Mouse (Mus musculus) MEL (cell line): ENCODE results near the gene Ybx3. TPM values are rescaled to one million over a fixed set of nuclear protein-coding genes. Genes with fewer than 3 reads are reported as not detected.

Experiments used
- DNase-seq: peaks from one replicate; pipeline ENCODE4 v3.0.0; 2011; ENCODE audit warnings: low read depth, low spot score
- H3K27ac ChIP-seq: 2 replicates; pipeline ENCODE4 v1.5.1; 2012; ENCODE audit warnings: low read depth, mild to moderate bottlenecking, control low read depth, low read length, moderate library complexity; ENCODE audit not compliant: control insufficient read depth
- H3K27me3 ChIP-seq, 2 experiments: fragments of 150-350 bp in 1 of 2; sonication (generic) in 1 of 2; 2 replicates each; pipeline ENCODE4 v1.6.1; 2012; ENCODE audit warnings: low read length in 2 of 2, mild to moderate bottlenecking in 2 of 2, improper control_type of control experiment in 1 of 2, moderate library complexity in 1 of 2; ENCODE audit not compliant: insufficient read depth in 2 of 2, control insufficient read depth in 1 of 2
- H3K36me3 ChIP-seq, 2 experiments: 2 replicates each; pipeline ENCODE4 v1.6.1; 2012 to 2014; ENCODE audit warnings: low read length in 2 of 2, improper control_type of control experiment in 1 of 2, inconsistent platforms in 1 of 2, mild to moderate bottlenecking in 1 of 2; ENCODE audit not compliant: insufficient read depth in 2 of 2, control insufficient read depth in 1 of 2
- H3K4me1 ChIP-seq, 2 experiments: fragments of 150-350 bp in 1 of 2; sonication (generic) in 1 of 2; 2 replicates each; pipeline ENCODE4 v1.6.1; 2012; ENCODE audit warnings: low read length in 2 of 2, improper control_type of control experiment in 1 of 2, mild to moderate bottlenecking in 1 of 2; ENCODE audit not compliant: insufficient read depth in 2 of 2, control insufficient read depth in 1 of 2
- H3K4me3 ChIP-seq, 2 experiments: fragments of 150-350 bp in 1 of 2; sonication (generic) in 1 of 2; 2 replicates each; pipeline ENCODE4 v1.5.1; 2012; ENCODE audit warnings: low read depth in 2 of 2, low read length in 2 of 2, mild to moderate bottlenecking in 2 of 2, moderate library complexity in 2 of 2, control low read depth in 1 of 2, improper control_type of control experiment in 1 of 2; ENCODE audit not compliant: control insufficient read depth in 1 of 2, insufficient read depth in 1 of 2
- H3K79me2 ChIP-seq: 2 replicates; pipeline ENCODE4 v1.6.1; 2012; ENCODE audit warnings: mild to moderate bottlenecking, low read length, moderate library complexity; ENCODE audit not compliant: control insufficient read depth, poor library complexity, insufficient read depth
- H3K9ac ChIP-seq: 2 replicates; pipeline ENCODE4 v1.6.1; 2012; ENCODE audit warnings: low read depth, mild to moderate bottlenecking, control low read depth, low read length, moderate library complexity; ENCODE audit not compliant: control insufficient read depth, poor library complexity, severe bottlenecking
- H3K9me3 ChIP-seq: fragments of 150-350 bp; sonication (generic); replicated peaks from 2 replicates; pipeline ENCODE4 v1.6.1; 2012; ENCODE audit warnings: mild to moderate bottlenecking, low read length, improper control_type of control experiment, moderate library complexity; ENCODE audit not compliant: insufficient read depth
- CHD1 ChIP-seq: IDR thresholded peaks from 2 replicates; pipeline ENCODE4 v1.6.1; 2012; ENCODE audit warnings: low read depth, mild to moderate bottlenecking, inconsistent platforms, low read length, improper control_type of control experiment
- CTCF ChIP-seq, 3 experiments: IDR thresholded peaks in 2 of 3; conservative IDR thresholded peaks in 1 of 3; 2 replicates each; pipeline ENCODE4 v1.5.1; 2011 to 2012; ENCODE audit warnings: low read length in 3 of 3, low read depth in 2 of 3, mild to moderate bottlenecking in 2 of 3, improper control_type of control experiment in 1 of 3, inconsistent platforms in 1 of 3, mixed read lengths in 1 of 3, moderate library complexity in 1 of 3; ENCODE audit not compliant: control insufficient read depth in 1 of 3, insufficient read depth in 1 of 3, poor library complexity in 1 of 3, severe bottlenecking in 1 of 3
- E2F4 ChIP-seq: IDR thresholded peaks from 2 replicates; pipeline ENCODE4 v1.6.1; 2011; ENCODE audit warnings: low read depth, low read length, improper control_type of control experiment, borderline replicate concordance
- ELF1 ChIP-seq: IDR thresholded peaks from 2 replicates; pipeline ENCODE4 v1.6.1; 2014; ENCODE audit warnings: low read depth, mild to moderate bottlenecking, inconsistent platforms, low read length, improper control_type of control experiment, moderate library complexity
- EP300 ChIP-seq, 2 experiments: IDR thresholded peaks; 2 replicates each; pipeline ENCODE4 v1.6.1; 2011; ENCODE audit warnings: improper control_type of control experiment in 2 of 2, low read length in 2 of 2, low read depth in 1 of 2, mild to moderate bottlenecking in 1 of 2
- HCFC1 ChIP-seq: IDR thresholded peaks from 2 replicates; pipeline ENCODE4 v1.6.1; 2012; ENCODE audit warnings: low read depth, mild to moderate bottlenecking, inconsistent platforms, low read length, improper control_type of control experiment, moderate library complexity
- JUND ChIP-seq: IDR thresholded peaks from 2 replicates; pipeline ENCODE4 v1.6.1; 2011; ENCODE audit warnings: low read depth, mild to moderate bottlenecking, improper control_type of control experiment, low read length
- MAZ ChIP-seq: IDR thresholded peaks from 2 replicates; pipeline ENCODE4 v1.6.1; 2012; ENCODE audit warnings: low read depth, mild to moderate bottlenecking, inconsistent platforms, low read length, improper control_type of control experiment
- MXI1 ChIP-seq: IDR thresholded peaks from 2 replicates; pipeline ENCODE4 v1.6.1; 2011; ENCODE audit warnings: mild to moderate bottlenecking, low read depth, low read length, improper control_type of control experiment
- MYC ChIP-seq: IDR thresholded peaks from 2 replicates; pipeline ENCODE4 v1.6.1; 2011; ENCODE audit warnings: low read depth, mild to moderate bottlenecking, low read length, improper control_type of control experiment, moderate library complexity
- POLR2AphosphoS2 ChIP-seq: IDR thresholded peaks from 2 replicates; pipeline ENCODE4 v1.6.1; 2011; ENCODE audit warnings: low read length, improper control_type of control experiment
- POLR2AphosphoS5 ChIP-seq: IDR thresholded peaks from 2 replicates; pipeline ENCODE4 v1.6.1; 2012; ENCODE audit warnings: low read depth, borderline replicate concordance, mild to moderate bottlenecking, inconsistent platforms, low read length, moderate library complexity, mixed read lengths
- RCOR1 ChIP-seq: IDR thresholded peaks from 2 replicates; pipeline ENCODE4 v1.6.1; 2012; ENCODE audit warnings: low read depth, mild to moderate bottlenecking, inconsistent platforms, low read length, improper control_type of control experiment
- TAL1 ChIP-seq: IDR thresholded peaks from 2 replicates; pipeline ENCODE4 v1.6.1; 2012; ENCODE audit warnings: mild to moderate bottlenecking, inconsistent platforms, low read length, moderate library complexity, mixed read lengths
- USF1 ChIP-seq: IDR thresholded peaks from 2 replicates; pipeline ENCODE4 v1.6.1; 2014; ENCODE audit warnings: low read depth, mild to moderate bottlenecking, inconsistent platforms, low read length, improper control_type of control experiment, moderate library complexity
- USF2 ChIP-seq, 2 experiments: IDR thresholded peaks; 2 replicates each; pipeline ENCODE4 v1.6.1; 2011 to 2012; ENCODE audit warnings: improper control_type of control experiment in 2 of 2, low read length in 2 of 2, borderline replicate concordance in 1 of 2, inconsistent platforms in 1 of 2, low read depth in 1 of 2, mild to moderate bottlenecking in 1 of 2; ENCODE audit not compliant: insufficient read depth in 1 of 2
- ZC3H11A ChIP-seq: IDR thresholded peaks from 2 replicates; pipeline ENCODE4 v1.6.1; 2012; ENCODE audit warnings: low read depth, mild to moderate bottlenecking, inconsistent platforms, low read length, improper control_type of control experiment
- ZMIZ1 ChIP-seq: IDR thresholded peaks from 2 replicates; pipeline ENCODE4 v1.6.1; 2012; ENCODE audit warnings: low read depth, mild to moderate bottlenecking, inconsistent platforms, low read length, improper control_type of control experiment, moderate library complexity
- polyA plus RNA-seq, 2 experiments: library from polyadenylated mRNA; stranded (reverse) in 1 of 2; unstranded in 1 of 2; fragments of >175 nt in 1 of 2; fragments of >200 nt in 1 of 2; gene quantifications; 2 replicates each; pipeline versions ENCODE4 v1.2.1 to v1.2.4; 2012; ENCODE audit warnings: low replicate concordance in 2 of 2, low read depth in 1 of 2; ENCODE audit not compliant: insufficient read length in 2 of 2, insufficient read depth in 1 of 2, missing spikeins in 1 of 2
- total RNA-seq: library from RNA; depleted of rRNA; stranded (reverse); fragments of 300-350 nt; gene quantifications from 2 replicates; pipeline ENCODE4 v1.2.3, GENCODE M21; 2012

Ybx3 gene
- total and polyA plus RNA-seq, 3 experiments: 105 to 1,042 (median 575) TPM

GRCm38 (mm10) chr6:131403036-131403435 is 14.8 kb upstream of the Ybx3 start:
- no peaks in the 10 kb centered on the region for H3K79me2 ChIP-seq
- TF ChIP-seq TAL1 (no peak), E2F4 (no peak), ZC3H11A (no peak), POLR2AphosphoS2 (no peak), MYC (no peak), POLR2AphosphoS5 (no peak), CHD1 (no peak), RCOR1 (no peak), EP300 (IDR thresholded peaks at IDR 0.05; ENCODE audit: low read depth in 1 of 2, low read length in 2 of 2) (no peak), USF1 (no peak), USF2 (IDR thresholded peaks at IDR 0.05; ENCODE audit: borderline replicate concordance in 1 of 2, insufficient read depth in 1 of 2, low read depth in 1 of 2, low read length in 2 of 2) (no peak), ZMIZ1 (no peak), MAZ (no peak), HCFC1 (no peak), JUND (no peak), MXI1 (no peak)
- TF ChIP-seq, all 39 proteins: peak for 0
- 0 out of 4 replicates have a peak, but pooled peaks cover 0 to 2% of the 10 kb centered on the region in 2 experiments for H3K4me1 ChIP-seq
- H3K36me3 ChIP-seq: no peaks in the 10 kb centered on the region
- no peak overlapping the region for H3K27ac ChIP-seq
- H3K27me3 ChIP-seq: no peaks in the 10 kb centered on the region; a peak in 1 of 4 replicates
- DNase-seq: no peak
- H3K4me3 ChIP-seq: no peak overlapping the region
- H3K9me3 ChIP-seq: no peaks in the 10 kb centered on the region
- H3K9ac ChIP-seq: no peak overlapping the region

- Histone ChIP-seq H3K4me1 (0 out of 4 replicates have a peak, but pooled peaks cover 0 to 2% of the 10 kb centered on the region in 2 experiments), H3K27me3 (no peaks in the 10 kb centered on the region; a peak in 1 of 4 replicates), H3K27ac (no peak overlapping the region), H3K9ac (no peak overlapping the region), H3K36me3 (no peaks in the 10 kb centered on the region), H3K9me3 (no peaks in the 10 kb centered on the region), H3K79me2 (no peaks in the 10 kb centered on the region), H3K4me3 (no peak overlapping the region)
- no peak for DNase-seq
- no peak for TF ChIP-seq ELF1
- TF ChIP-seq MXI1: no peak
- TF ChIP-seq MAZ: no peak
- TF ChIP-seq CTCF (IDR thresholded peaks at IDR 0.05 in 2 of 3, conservative IDR thresholded peaks at IDR 0.05 in 1 of 3; ENCODE audit: control insufficient read depth in 1 of 3, insufficient read depth in 1 of 3, low read depth in 2 of 3, low read length in 3 of 3, poor library complexity in 1 of 3, severe bottlenecking in 1 of 3): no peak
Measured at GRCm38 (mm10) chr6:131402606-131403005, 14.3 kb upstream of the Ybx3 start.
